Comparison of ENCODE assay signal across 9 mouse cellular contexts in the genomic region with DNA sequence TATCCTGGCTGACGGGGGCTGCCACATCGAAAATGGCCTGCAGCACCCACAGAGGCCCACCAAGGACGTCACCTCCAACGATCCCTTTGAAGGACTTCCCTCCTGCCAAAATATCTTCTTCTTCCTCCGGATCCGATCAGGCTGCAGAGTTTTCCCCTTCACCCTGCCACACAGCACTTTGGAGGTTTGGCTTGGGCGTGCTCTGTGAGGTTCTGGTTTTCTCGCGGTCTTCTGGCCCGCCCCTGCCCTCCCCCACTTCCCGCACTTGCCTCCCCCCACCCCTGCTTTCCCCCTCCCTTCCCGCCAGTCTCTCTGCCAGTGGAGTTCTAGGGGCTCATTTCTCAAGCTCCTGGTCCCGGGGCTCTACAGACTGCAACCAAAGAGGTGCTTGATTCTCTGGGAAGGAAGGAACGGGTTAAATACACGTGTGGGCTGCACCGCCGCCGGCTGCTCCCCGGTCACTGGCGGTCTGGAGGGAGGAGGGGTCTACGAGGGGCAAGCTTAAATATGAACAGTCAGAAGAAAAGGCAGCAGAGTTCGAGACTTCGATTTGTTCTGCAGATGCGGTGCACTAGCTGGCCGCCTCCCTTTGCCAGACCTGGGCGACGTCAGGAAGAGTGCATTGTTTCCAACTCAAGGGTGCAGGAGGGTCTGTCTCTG. TPM values are rescaled to one million over a fixed set of nuclear protein-coding genes. Genes with fewer than 3 reads are reported as not detected.
A peak's percentile ranks its signal among the peaks of the same experiment; 100 is the strongest.
DNase-seq lines count a peak whose midpoint lies in the region; ATAC-seq lines count a peak whose summit lies in the region.
"Had no signal": no experiment of that assay in that cellular context is flagged by ENCODE, and none has a peak within 500 bp of the region (broad histone marks: within the 10 kb centered on the region; RNA-seq: fewer than 3 reads in every experiment).

TSS of gene Ntf3 (minus strand) at position 363 of the 660 bp plus-strand sequence.

- WGBS in kidney, embryonic 14.5 days, result under 1% methylated on average over 26 of the region's 27 CpGs
- WGBS in forebrain, embryonic 11.5 days, result under 1% methylated on average over 27 of the region's 27 CpGs
- 2% methylated on average over 27 of the region's 27 CpGs for WGBS in hindbrain, embryonic 16.5 days

- no peaks in the 10 kb centered on the region for H3K36me3 ChIP-seq in kidney, embryonic 14.5 days (ENCODE audit: control insufficient read depth, insufficient read depth, low read length)
- no peaks in the 10 kb centered on the region for H3K36me3 ChIP-seq in forebrain, embryonic 11.5 days (ENCODE audit: control insufficient read depth, insufficient read depth, low read length)
- no peaks in the 10 kb centered on the region for H3K36me3 ChIP-seq in hindbrain, embryonic 16.5 days (ENCODE audit: control insufficient read depth, insufficient read depth, low read length)

- ATAC-seq in kidney, embryonic 14.5 days (ENCODE audit: low FRiP score, low TSS enrichment), result peak; percentile 43
- no peak for ATAC-seq in forebrain, embryonic 11.5 days (replicated peaks; ENCODE audit: low FRiP score)
- no peak for ATAC-seq in hindbrain, embryonic 16.5 days

- H3K27me3 ChIP-seq in kidney, embryonic 14.5 days (ENCODE audit: control insufficient read depth, insufficient read depth, low read length), result no peaks in the 10 kb centered on the region
- peaks cover 40% of the 10 kb centered on the region for H3K27me3 ChIP-seq in forebrain, embryonic 11.5 days (ENCODE audit: control insufficient read depth, insufficient read depth, low read length)
- peaks cover 34% of the 10 kb centered on the region for H3K27me3 ChIP-seq in hindbrain, embryonic 16.5 days (replicated peaks; ENCODE audit: control insufficient read depth, insufficient read depth, low read length)

- H3K4me2 ChIP-seq in kidney, embryonic 14.5 days (replicated peaks; ENCODE audit: low read depth, low read length), result peak within 1 kb of the TSS; percentile 86
- peak within 1 kb of the TSS; percentile 52 for H3K4me2 ChIP-seq in forebrain, embryonic 11.5 days (ENCODE audit: low read depth, low read length, severe bottlenecking)
- peak within 1 kb of the TSS; percentile 58 for H3K4me2 ChIP-seq in hindbrain, embryonic 16.5 days (ENCODE audit: low read length)

- DNase-seq in kidney, adult 8-10 months, result no peak
- DNase-seq in forebrain, embryonic 11.5 days (ENCODE audit: low spot score), result peak; percentile 66
- DNase-seq in neural tube, embryonic 10.5 days (ENCODE audit: extremely low spot score, low spot score), result peak; percentile 65
- no peak for DNase-seq in adrenal gland, postnatal 25 days
- DNase-seq in cerebellum, postnatal 4 days (ENCODE audit: low spot score in 2 of 2), result no peak
- DNase-seq in adrenal gland, adult 18-20 months (ENCODE audit: low spot score in 2 of 2), result no peak

- H3K4me1 ChIP-seq in kidney, embryonic 14.5 days (ENCODE audit: control insufficient read depth, insufficient read depth, low read length), result peaks cover 17% of the 10 kb centered on the region; the same call in 1 of the 2 replicates
- H3K4me1 ChIP-seq in forebrain, embryonic 11.5 days (replicated peaks; ENCODE audit: control insufficient read depth, insufficient read depth, low read length), result peaks cover 21% of the 10 kb centered on the region; the same call in 1 of the 2 replicates
- peaks cover 33% of the 10 kb centered on the region for H3K4me1 ChIP-seq in hindbrain, embryonic 16.5 days (ENCODE audit: control insufficient read depth, insufficient read depth, low read depth, low read length)

- no peaks in the 10 kb centered on the region for H3K9me3 ChIP-seq in kidney, embryonic 14.5 days (ENCODE audit: control insufficient read depth, low read length)
- H3K9me3 ChIP-seq in forebrain, embryonic 11.5 days (ENCODE audit: control insufficient read depth, low read length), result no peaks in the 10 kb centered on the region
- no peaks in the 10 kb centered on the region for H3K9me3 ChIP-seq in hindbrain, embryonic 16.5 days (ENCODE audit: control insufficient read depth, low read length)

- H3K9ac ChIP-seq in kidney, embryonic 14.5 days (ENCODE audit: low read depth, low read length), result peak within 1 kb of the TSS; percentile 49
- H3K9ac ChIP-seq in forebrain, embryonic 11.5 days (ENCODE audit: low read length), result peak within 1 kb of the TSS; percentile 41
- peak within 1 kb of the TSS; percentile 33; the same call in 1 of the 2 replicates for H3K9ac ChIP-seq in hindbrain, embryonic 16.5 days (ENCODE audit: low read depth, low read length)

- peak within 1 kb of the TSS; percentile 54 for H3K4me3 ChIP-seq in kidney, embryonic 14.5 days (ENCODE audit: low read length)
- peak within 1 kb of the TSS; percentile 24 for H3K4me3 ChIP-seq in forebrain, embryonic 11.5 days (ENCODE audit: low read depth, low read length)
- peak within 1 kb of the TSS; percentile 24 for H3K4me3 ChIP-seq in hindbrain, embryonic 16.5 days (ENCODE audit: low read length)
- H3K4me3 ChIP-seq: erythroblast, embryonic 14.5 days had no signal

- peak within 1 kb of the TSS; percentile 68; the same call in 1 of the 2 replicates for H3K27ac ChIP-seq in kidney, embryonic 14.5 days (ENCODE audit: low read depth, low read length)
- H3K27ac ChIP-seq in forebrain, embryonic 11.5 days (ENCODE audit: low read depth, low read length), result no peak within 1 kb of the TSS
- H3K27ac ChIP-seq in hindbrain, embryonic 16.5 days (ENCODE audit: low read depth, low read length), result no peak within 1 kb of the TSS

RNA-seq across cellular contexts. Expression of gene Ntf3, which starts in this region (rescaled TPM):
- polyA plus RNA-seq in kidney, embryonic 14.5 days (2014; fragmentation: Nextera tagmentation; extraction: Ambion mirVana), result 20.7 TPM in 2 replicates
- 3.5 and 4.1 TPM in 2 replicates for polyA plus RNA-seq in forebrain, embryonic 11.5 days (2014; fragmentation: Nextera tagmentation; extraction: Ambion mirVana)
- 5.2 and 5.5 TPM in 2 replicates for polyA plus RNA-seq in hindbrain, embryonic 16.5 days (2015; fragmentation: Nextera tagmentation; extraction: Ambion mirVana)
- total RNA-seq in adrenal gland, postnatal 25 days (2021), result 1.4 and 2.6 TPM in 2 replicates
- 1 to 10 TPM; 1.5 to 1.7 TPM for total RNA-seq in adrenal gland, adult 18-20 months (2021)
- polyA plus RNA-seq: erythroblast, embryonic 14.5 days had no signal

Comparison
In these comparisons a context has a peak if more than half of its experiments do, and no peak if none do; other contexts are left out.
1. DNase-seq: peak in forebrain, embryonic 11.5 days (single experiment) and neural tube, embryonic 10.5 days (single experiment); none in kidney, adult 8-10 months (0 of 2), adrenal gland, postnatal 25 days (single experiment), cerebellum, postnatal 4 days (0 of 2) and adrenal gland, adult 18-20 months (0 of 2).
2. Peak in every context shown above with its lines, with median percentiles within 50 percentile points of each other: H3K4me2 ChIP-seq, H3K4me3 ChIP-seq and H3K9ac ChIP-seq.